Comparison of ENCODE assay signal across 22 mouse cellular contexts in genomic region chr3:121185197-121185596, GRCm38 (mm10). TPM values are rescaled to one million over a fixed set of nuclear protein-coding genes. Genes with fewer than 3 reads are reported as not detected.
A peak's percentile ranks its signal among the peaks of the same experiment; 100 is the strongest.
DNase-seq lines count a peak whose midpoint lies in the region; ATAC-seq lines count a peak whose summit lies in the region.
"Had no signal": no experiment of that assay in that cellular context is flagged by ENCODE, and none has a peak within 500 bp of the region (broad histone marks: within the 10 kb centered on the region; RNA-seq: fewer than 3 reads in every experiment).

No protein-coding gene starts in this region.

- H3K4me1 ChIP-seq in kidney, embryonic 15.5 days, result no peaks in the 10 kb centered on the region
- H3K4me1 ChIP-seq: embryonic facial prominence, embryonic 10.5 days; forebrain, embryonic 10.5 days; forebrain, embryonic 15.5 days; hindbrain, embryonic 10.5 days had no signal

- H3K4me3 ChIP-seq in kidney, embryonic 15.5 days (replicated peaks), result no peak overlapping the region
- H3K4me3 ChIP-seq: embryonic facial prominence, embryonic 10.5 days; forebrain, embryonic 10.5 days; forebrain, embryonic 15.5 days; heart, adult 2 months; heart, embryonic 15.5 days; hindbrain, embryonic 10.5 days had no signal

- H3K9ac ChIP-seq in kidney, embryonic 15.5 days, result no peak overlapping the region
- H3K9ac ChIP-seq: forebrain, embryonic 15.5 days; heart, embryonic 15.5 days; hindbrain, embryonic 14.5 days had no signal

- WGBS in kidney, embryonic 15.5 days, result 96% methylated on average over 3 of the region's 3 CpGs

- H3K27ac ChIP-seq in kidney, embryonic 15.5 days, result no peak overlapping the region
- H3K27ac ChIP-seq: embryonic facial prominence, embryonic 10.5 days; forebrain, embryonic 10.5 days; forebrain, embryonic 15.5 days; heart, adult 2 months; heart, embryonic 15.5 days; hindbrain, embryonic 10.5 days; hindbrain, embryonic 14.5 days had no signal

- peak; percentile 44 for ATAC-seq in megakaryocyte progenitor cell, adult 5-6 weeks (replicated peaks; ENCODE audit: poor library complexity)
- ATAC-seq in kidney, embryonic 15.5 days (replicated peaks; ENCODE audit: low FRiP score), result no peak
- ATAC-seq: activated CD4-positive, CD25-positive, alpha-beta regulatory T cell, adult 4 months; forebrain, embryonic 15.5 days; Patski had no signal

- no peaks in the 10 kb centered on the region for H3K27me3 ChIP-seq in kidney, embryonic 15.5 days
- H3K27me3 ChIP-seq: forebrain, embryonic 15.5 days; heart, embryonic 15.5 days; Patski had no signal

- no peak overlapping the region for H3K4me2 ChIP-seq in kidney, embryonic 15.5 days
- H3K4me2 ChIP-seq: forebrain, embryonic 15.5 days; heart, embryonic 11.5 days; heart, embryonic 15.5 days; hindbrain, embryonic 14.5 days had no signal

- no peaks in the 10 kb centered on the region for H3K9me3 ChIP-seq in kidney, embryonic 15.5 days (replicated peaks)
- H3K9me3 ChIP-seq: embryonic facial prominence, embryonic 10.5 days; heart, embryonic 15.5 days; hindbrain, embryonic 10.5 days had no signal

- peak; percentile 23 for DNase-seq in adrenal gland, postnatal 10 days
- no peak for DNase-seq in adrenal gland, postnatal 25 days
- DNase-seq in lung, adult 18-20 months, result peak; percentile 22 to 43
- DNase-seq in lung, postnatal 36 days, result no peak
- DNase-seq in kidney, postnatal 25 days, result no peak
- DNase-seq: adrenal gland, postnatal 14 days; cerebellum, adult 2 months; cerebellum, postnatal 10 days; gastrocnemius, postnatal 36 days; heart, adult 2 months; heart, postnatal 14 days had no signal

- no peaks in the 10 kb centered on the region for H3K36me3 ChIP-seq in kidney, embryonic 15.5 days
- H3K36me3 ChIP-seq: embryonic facial prominence, embryonic 10.5 days; forebrain, embryonic 10.5 days; forebrain, embryonic 15.5 days; heart, embryonic 15.5 days; hindbrain, embryonic 10.5 days had no signal

RNA-seq across cellular contexts. Expression of gene Rwdd3, which starts 13.7 kb away (rescaled TPM):
- total RNA-seq in adrenal gland, postnatal 10 days (2021), result 10 to 100 TPM; 12.4 to 16.8 TPM
- total RNA-seq in adrenal gland, postnatal 25 days (2021), result 10.3 and 17.9 TPM in 2 replicates
- 3.2 and 3.5 TPM in 2 replicates for total RNA-seq in megakaryocyte progenitor cell, adult 5-6 weeks (2015)
- 5.9 and 6.5 TPM in 2 replicates for total RNA-seq in megakaryocyte progenitor cell, adult 5-6 weeks (2017)
- 4.6 and 5.9 TPM in 2 replicates for polyA plus RNA-seq in kidney, embryonic 15.5 days (2015; fragmentation: Nextera tagmentation; extraction: Ambion mirVana)

Comparison
In these comparisons a context has a peak if more than half of its experiments do, and no peak if none do; other contexts are left out.
1. DNase-seq: peak in adrenal gland, postnatal 10 days (single experiment) and lung, adult 18-20 months (2 of 2); none in adrenal gland, postnatal 25 days (single experiment), lung, postnatal 36 days (single experiment) and kidney, postnatal 25 days (0 of 2).